Mouse (Mus musculus) intestine, embryonic 15.5 days (tissue): Measurements from ENCODE around the gene Olfr1443. TPM values are rescaled to one million over a fixed set of nuclear protein-coding genes. Genes with fewer than 3 reads are reported as not detected.
"Not testable (repeated sequence)": the region's sequence is repeated elsewhere in the genome, so short reads cannot be mapped to it uniquely, and the experiment has no call there.

ENCODE experiments used
- ATAC-seq: fragments of 200-750 bp; cut with Nextera tagmentation; 2 replicates; pipeline ENCODE4 v1.8.0; 2017; ENCODE audit warnings: moderate TSS enrichment, moderate library complexity
- H3K27ac ChIP-seq: fragments of 300-500 bp; sonication (generic); 2 replicates; pipeline ENCODE4 v1.5.1; 2015; ENCODE audit warnings: mild to moderate bottlenecking, inconsistent platforms
- H3K27me3 ChIP-seq: fragments of 300-500 bp; sonication (generic); replicated peaks from 2 replicates; pipeline ENCODE4 v1.6.1; 2015; ENCODE audit warnings: inconsistent platforms
- H3K36me3 ChIP-seq: fragments of 300-500 bp; sonication (generic); 2 replicates; pipeline ENCODE4 v1.6.1; 2015; ENCODE audit warnings: inconsistent platforms
- H3K4me1 ChIP-seq: fragments of 300-500 bp; sonication (generic); replicated peaks from 2 replicates; pipeline ENCODE4 v1.6.1; 2015; ENCODE audit warnings: inconsistent platforms
- H3K4me2 ChIP-seq: fragments of 300-500 bp; sonication (generic); replicated peaks from 2 replicates; pipeline ENCODE4 v1.6.1; 2015; ENCODE audit warnings: mild to moderate bottlenecking, inconsistent platforms
- H3K4me3 ChIP-seq: fragments of 300-500 bp; sonication (generic); replicated peaks from 2 replicates; pipeline ENCODE4 v1.5.1; 2015; ENCODE audit warnings: inconsistent platforms
- H3K9ac ChIP-seq: fragments of 300-500 bp; sonication (generic); 2 replicates; pipeline ENCODE4 v1.6.1; 2015; ENCODE audit warnings: inconsistent platforms
- H3K9me3 ChIP-seq: fragments of 300-500 bp; sonication (generic); 2 replicates; pipeline ENCODE4 v1.6.1; 2016; ENCODE audit warnings: inconsistent platforms
- whole genome bisulfite sequencing: fragments of 180-500 bp; shearing (Covaris S2); methylation state at CpG from one replicate; pipeline ENCODE4 v1.1.7; 2015; 5-methylcytosine and 5-hydroxymethylcytosine counted together
- polyA plus RNA-seq: library from polyadenylated mRNA; unstranded; fragments of >200 nt; fragmentation: Nextera tagmentation; extraction: Ambion mirVana; gene quantifications from 2 replicates; pipeline ENCODE4 v1.2.1, GENCODE M21; 2015

Gene Olfr1443
- not detected in 2 replicates for polyA plus RNA-seq

GRCm38 (mm10) chr19:12677812-12678211 is at the start of gene Olfr1443:
Gene Olfr1443, plus strand, starts transcription at chr19:12678112.
- no peak within 1 kb of the TSS for H3K4me3 ChIP-seq
- H3K36me3 ChIP-seq, result no peaks in the 10 kb centered on the region
- no peaks in the 10 kb centered on the region for H3K9me3 ChIP-seq
- no peak for ATAC-seq
- H3K27me3 ChIP-seq, result no peaks in the 10 kb centered on the region
- H3K27ac ChIP-seq, result no peak within 1 kb of the TSS
- 62% methylated on average over 3 of the region's 3 CpGs for WGBS
- no peak within 1 kb of the TSS for H3K9ac ChIP-seq
- H3K4me2 ChIP-seq, result no peak within 1 kb of the TSS
- no peaks in the 10 kb centered on the region for H3K4me1 ChIP-seq

GRCm38 (mm10) chr19:12633176-12633575 is 44.7 kb upstream of the Olfr1443 start, which contains the start of gene Glyat:
Gene Glyat, plus strand, starts transcription at chr19:12633308.
- no peaks in the 10 kb centered on the region for H3K36me3 ChIP-seq
- no peak within 1 kb of the TSS for H3K4me2 ChIP-seq
- H3K4me3 ChIP-seq, result no peak within 1 kb of the TSS
- H3K27ac ChIP-seq, result no peak within 1 kb of the TSS
- H3K4me1 ChIP-seq, result no peaks in the 10 kb centered on the region
- H3K9ac ChIP-seq, result no peak within 1 kb of the TSS
- ATAC-seq, result peak; percentile 61; the same call in 1 of the 2 replicates
- H3K9me3 ChIP-seq, result no peaks in the 10 kb centered on the region
- 58% methylated on average over 4 of the region's 4 CpGs for WGBS
- H3K27me3 ChIP-seq, result no peaks in the 10 kb centered on the region

- ATAC-seq, result no peak
- H3K4me1 ChIP-seq, result no peaks in the 10 kb centered on the region
- no peak overlapping the region for H3K4me3 ChIP-seq
- H3K27me3 ChIP-seq, result no peaks in the 10 kb centered on the region
- no peaks in the 10 kb centered on the region for H3K9me3 ChIP-seq
- H3K4me2 ChIP-seq, result no peak overlapping the region
- no peak overlapping the region for H3K9ac ChIP-seq
- no peak overlapping the region for H3K27ac ChIP-seq
- 88% methylated on average over 3 of the region's 3 CpGs for WGBS
- H3K36me3 ChIP-seq, result no peaks in the 10 kb centered on the region
These were observed 43.7 kb upstream of the Olfr1443 start for GRCm38 (mm10) chr19:12634259-12634658.

- Histone ChIP-seq H3K9me3 (no peaks in the 10 kb centered on the region), H3K4me3 (no peak overlapping the region), H3K9ac (no peak overlapping the region), H3K36me3 (no peaks in the 10 kb centered on the region), H3K27me3 (no peaks in the 10 kb centered on the region), H3K4me1 (no peaks in the 10 kb centered on the region), H3K4me2 (no peak overlapping the region), H3K27ac (no peak overlapping the region)
- ATAC-seq, result no peak
- WGBS, result 89% methylated on average over 4 of the region's 4 CpGs
These were observed 42.9 kb upstream of the Olfr1443 start for GRCm38 (mm10) chr19:12634963-12635362.

- 63% methylated on average over 3 of the region's 3 CpGs for WGBS
These were observed 41.0 kb upstream of the Olfr1443 start for GRCm38 (mm10) chr19:12636863-12637262.

GRCm38 (mm10) chr19:12638049-12638448 is 39.9 kb upstream of the Olfr1443 start:
- Histone ChIP-seq H3K9me3 (no peaks in the 10 kb centered on the region), H3K9ac (no peak overlapping the region), H3K4me1 (no peaks in the 10 kb centered on the region), H3K4me3 (no peak overlapping the region), H3K36me3 (no peaks in the 10 kb centered on the region), H3K27me3 (no peaks in the 10 kb centered on the region), H3K4me2 (no peak overlapping the region), H3K27ac (no peak overlapping the region)
- no peak for ATAC-seq
- 76% methylated on average over 1 of the region's 1 CpGs for WGBS

More at GRCm38 (mm10) chr19:12636863-12637262, 41.0 kb upstream of the Olfr1443 start:
- no peak overlapping the region for H3K4me2 ChIP-seq
- H3K9ac ChIP-seq, result no peak overlapping the region
- H3K4me1 ChIP-seq, result no peaks in the 10 kb centered on the region
- H3K4me3 ChIP-seq, result no peak overlapping the region
- no peaks in the 10 kb centered on the region for H3K9me3 ChIP-seq
- no peaks in the 10 kb centered on the region for H3K27me3 ChIP-seq
- no peaks in the 10 kb centered on the region for H3K36me3 ChIP-seq
- ATAC-seq, result no peak
- H3K27ac ChIP-seq, result no peak overlapping the region

GRCm38 (mm10) chr19:12649511-12649910 is 28.4 kb upstream of the Olfr1443 start:
- Histone ChIP-seq H3K9me3 (no peaks in the 10 kb centered on the region), H3K27ac (no peak overlapping the region), H3K4me2 (no peak overlapping the region), H3K4me3 (no peak overlapping the region), H3K27me3 (no peaks in the 10 kb centered on the region), H3K4me1 (no peaks in the 10 kb centered on the region), H3K9ac (no peak overlapping the region), H3K36me3 (no peaks in the 10 kb centered on the region)
- ATAC-seq, result no peak

- no peaks in the 10 kb centered on the region for H3K4me1 ChIP-seq
- H3K9me3 ChIP-seq, result no peaks in the 10 kb centered on the region
- H3K9ac ChIP-seq, result no peak overlapping the region
- H3K4me2 ChIP-seq, result no peak overlapping the region
- no peaks in the 10 kb centered on the region for H3K27me3 ChIP-seq
- no peak overlapping the region for H3K4me3 ChIP-seq
- no peak overlapping the region for H3K27ac ChIP-seq
- WGBS, result 88% methylated on average over 1 of the region's 1 CpGs
- no peak for ATAC-seq
- H3K36me3 ChIP-seq, result no peaks in the 10 kb centered on the region
These were observed 11.8 kb upstream of the Olfr1443 start for GRCm38 (mm10) chr19:12666156-12666555.

GRCm38 (mm10) chr19:12668601-12669000 is 9.3 kb upstream of the Olfr1443 start:
- not testable (repeated sequence) for H3K27ac ChIP-seq, H3K9ac ChIP-seq, H3K4me3 ChIP-seq, H3K27me3 ChIP-seq, H3K4me1 ChIP-seq, ATAC-seq, H3K9me3 ChIP-seq, H3K4me2 ChIP-seq, H3K36me3 ChIP-seq
- WGBS, result 94% methylated on average over 3 of the region's 3 CpGs

GRCm38 (mm10) chr19:12670139-12670538 is 7.8 kb upstream of the Olfr1443 start, which contains the start of gene Olfr1442:
Gene Olfr1442, plus strand, starts transcription at chr19:12670439.
- Histone ChIP-seq H3K4me1 (no peaks in the 10 kb centered on the region), H3K9ac (no peak within 1 kb of the TSS)
- ATAC-seq, result no peak

GRCm38 (mm10) chr19:12671051-12671450 is 6.9 kb upstream of the Olfr1443 start:
- ATAC-seq, result no peak
- Histone ChIP-seq H3K27ac (no peak overlapping the region), H3K9me3 (no peaks in the 10 kb centered on the region), H3K4me3 (no peak overlapping the region), H3K36me3 (no peaks in the 10 kb centered on the region), H3K4me2 (no peak overlapping the region), H3K27me3 (no peaks in the 10 kb centered on the region), H3K9ac (no peak overlapping the region), H3K4me1 (no peaks in the 10 kb centered on the region)
- 82% methylated on average over 4 of the region's 4 CpGs for WGBS

More at GRCm38 (mm10) chr19:12670139-12670538, 7.8 kb upstream of the Olfr1443 start, which contains the start of gene Olfr1442:
- H3K4me2 ChIP-seq, result no peak within 1 kb of the TSS
- no peak within 1 kb of the TSS for H3K4me3 ChIP-seq
- H3K9me3 ChIP-seq, result no peaks in the 10 kb centered on the region
- H3K27me3 ChIP-seq, result no peaks in the 10 kb centered on the region
- H3K36me3 ChIP-seq, result no peaks in the 10 kb centered on the region
- H3K27ac ChIP-seq, result no peak within 1 kb of the TSS

- no peak overlapping the region for H3K27ac ChIP-seq
- H3K36me3 ChIP-seq, result no peaks in the 10 kb centered on the region
- H3K27me3 ChIP-seq, result no peaks in the 10 kb centered on the region
- peak; percentile 92 for ATAC-seq
- no peak overlapping the region for H3K9ac ChIP-seq
- H3K4me1 ChIP-seq, result no peaks in the 10 kb centered on the region
- no peaks in the 10 kb centered on the region for H3K9me3 ChIP-seq
- no peak overlapping the region for H3K4me2 ChIP-seq
- no peak overlapping the region for H3K4me3 ChIP-seq
These were observed 6.7 kb downstream of the Olfr1443 start for GRCm38 (mm10) chr19:12684638-12685037.

- no peaks in the 10 kb centered on the region for H3K4me1 ChIP-seq
- H3K36me3 ChIP-seq, result no peaks in the 10 kb centered on the region
- no peak overlapping the region for H3K27ac ChIP-seq
- no peak overlapping the region for H3K4me2 ChIP-seq
- no peaks in the 10 kb centered on the region for H3K9me3 ChIP-seq
- no peak overlapping the region for H3K9ac ChIP-seq
- H3K27me3 ChIP-seq, result no peaks in the 10 kb centered on the region
- no peak overlapping the region for H3K4me3 ChIP-seq
- no peak for ATAC-seq
These were observed 7.3 kb downstream of the Olfr1443 start for GRCm38 (mm10) chr19:12685231-12685630.
